ENCODE assay signal across 11 mouse cellular contexts in genomic region chr17:32110424-32110823, GRCm38 (mm10). TPM values are rescaled to one million over a fixed set of nuclear protein-coding genes. Genes with fewer than 3 reads are reported as not detected.
A peak's percentile ranks its signal among the peaks of the same experiment; 100 is the strongest.
DNase-seq lines count a peak whose midpoint lies in the region; ATAC-seq and TF ChIP-seq lines count a peak whose summit lies in the region.
"Had no signal": no experiment of that assay in that cellular context is flagged by ENCODE, and none has a peak within 500 bp of the region (broad histone marks: within the 10 kb centered on the region; RNA-seq: fewer than 3 reads in every experiment).

No protein-coding gene starts in this region.

- peaks cover 56% of the 10 kb centered on the region for H3K27me3 ChIP-seq in forebrain, embryonic 10.5 days (ENCODE audit: poor library complexity, severe bottlenecking)
- no peaks in the 10 kb centered on the region for H3K27me3 ChIP-seq in forebrain, postnatal 0 days (ENCODE audit: insufficient read depth, low read length)
- H3K27me3 ChIP-seq in stomach, embryonic 16.5 days (ENCODE audit: control insufficient read depth, insufficient read depth, low read length) = no peaks in the 10 kb centered on the region

- peaks cover 45% of the 10 kb centered on the region for H3K4me1 ChIP-seq in forebrain, embryonic 10.5 days
- peaks cover 6% of the 10 kb centered on the region; the same call in 1 of the 2 replicates for H3K4me1 ChIP-seq in forebrain, postnatal 0 days (ENCODE audit: insufficient read depth)
- H3K4me1 ChIP-seq in stomach, embryonic 16.5 days (ENCODE audit: control insufficient read depth, insufficient read depth, low read length) = peaks cover 12% of the 10 kb centered on the region

- peak overlapping the region; percentile 40; the same call in 1 of the 2 replicates for H3K27ac ChIP-seq in forebrain, embryonic 10.5 days
- H3K27ac ChIP-seq in forebrain, postnatal 0 days (ENCODE audit: low read depth, low read length) = no peak overlapping the region
- H3K27ac ChIP-seq in stomach, embryonic 16.5 days (ENCODE audit: low read length) = peak overlapping the region; percentile 19; the same call in 1 of the 2 replicates
- H3K27ac ChIP-seq: embryonic facial prominence, embryonic 15.5 days; kidney, postnatal 0 days had no signal

- no peak for TF ChIP-seq CTCF in forebrain, postnatal 0 days (IDR thresholded peaks at IDR 0.05; ENCODE audit: low read depth)

- WGBS in forebrain, embryonic 10.5 days = 71% methylated on average over 2 of the region's 2 CpGs
- 52% methylated on average over 2 of the region's 2 CpGs for WGBS in forebrain, postnatal 0 days
- WGBS in stomach, embryonic 16.5 days = 58% methylated on average over 2 of the region's 2 CpGs

- no peak for DNase-seq in forebrain, embryonic 10.5 days (ENCODE audit: extremely low spot score, low spot score)
- DNase-seq in forebrain, postnatal 0 days = no peak
- DNase-seq in urinary bladder, adult 18-20 months (ENCODE audit: low spot score in 2 of 2) = peak; percentile 46 to 67
- DNase-seq in urinary bladder, postnatal 10 days (ENCODE audit: low spot score) = no peak
- peak; percentile 76 for DNase-seq in heart, postnatal 4 days
- no peak for DNase-seq in gastrocnemius, postnatal 4 days (ENCODE audit: low spot score in 2 of 2)
- DNase-seq in left cerebral cortex, adult 18-20 months (ENCODE audit: low spot score in 2 of 2) = no peak
- DNase-seq: B cell, adult 2 months had no signal

- no peak overlapping the region for H3K4me3 ChIP-seq in forebrain, embryonic 10.5 days
- H3K4me3 ChIP-seq in forebrain, postnatal 0 days (ENCODE audit: low read depth, low read length) = no peak overlapping the region
- no peak overlapping the region for H3K4me3 ChIP-seq in stomach, embryonic 16.5 days (replicated peaks; ENCODE audit: low read length)
- H3K4me3 ChIP-seq: embryonic facial prominence, embryonic 15.5 days had no signal

- no peak for ATAC-seq in forebrain, postnatal 0 days
- ATAC-seq in stomach, embryonic 16.5 days (ENCODE audit: insufficient read depth, low FRiP score) = peak; percentile 61; the same call in 1 of the 2 replicates

- no peak overlapping the region for H3K9ac ChIP-seq in forebrain, postnatal 0 days
- no peak overlapping the region for H3K9ac ChIP-seq in stomach, embryonic 16.5 days (ENCODE audit: low read length)
- H3K9ac ChIP-seq: embryonic facial prominence, embryonic 15.5 days had no signal

- no peaks in the 10 kb centered on the region for H3K9me3 ChIP-seq in forebrain, embryonic 10.5 days
- H3K9me3 ChIP-seq in forebrain, postnatal 0 days (ENCODE audit: low read length) = no peaks in the 10 kb centered on the region
- no peaks in the 10 kb centered on the region for H3K9me3 ChIP-seq in stomach, embryonic 16.5 days (replicated peaks; ENCODE audit: control insufficient read depth, low read length)
- H3K9me3 ChIP-seq: embryonic facial prominence, embryonic 15.5 days had no signal

- no peaks in the 10 kb centered on the region for H3K36me3 ChIP-seq in forebrain, embryonic 10.5 days (replicated peaks)
- H3K36me3 ChIP-seq in forebrain, postnatal 0 days (ENCODE audit: insufficient read depth) = no peaks in the 10 kb centered on the region
- H3K36me3 ChIP-seq in stomach, embryonic 16.5 days (ENCODE audit: control insufficient read depth, insufficient read depth, low read length) = no peaks in the 10 kb centered on the region
- H3K36me3 ChIP-seq: embryonic facial prominence, embryonic 15.5 days had no signal

- H3K4me2 ChIP-seq in forebrain, postnatal 0 days (ENCODE audit: low read depth) = no peak overlapping the region
- no peak overlapping the region for H3K4me2 ChIP-seq in stomach, embryonic 16.5 days (ENCODE audit: low read depth, low read length)
- H3K4me2 ChIP-seq: embryonic facial prominence, embryonic 15.5 days had no signal

RNA-seq across cellular contexts. Expression of gene Notch3, which starts 56.2 kb away (rescaled TPM):
- 24.4 and 25.7 TPM in 2 replicates for polyA plus RNA-seq in forebrain, embryonic 10.5 days (2016; fragmentation: Nextera tagmentation; extraction: Ambion mirVana)
- total RNA-seq in forebrain, postnatal 0 days (2014; rRNA removed) = 13.5 and 22.5 TPM in 2 replicates
- polyA plus RNA-seq in forebrain, postnatal 0 days (2015; fragmentation: Nextera tagmentation; extraction: Ambion mirVana) = 2.3 and 3.3 TPM in 2 replicates
- 10 to 100 TPM; 51.5 to 52.3 TPM for total RNA-seq in heart, postnatal 4 days (2021)
- polyA plus RNA-seq in stomach, embryonic 16.5 days (2015; fragmentation: Nextera tagmentation; extraction: Ambion mirVana) = 12.1 and 14.5 TPM in 2 replicates
- total RNA-seq in gastrocnemius, postnatal 4 days (2021) = 10 to 100 TPM; 68.4 to 68.9 TPM
- total RNA-seq in left cerebral cortex, adult 18-20 months (2021) = 1 to 10 TPM; 5.3 to 6.7 TPM

Comparison
In these comparisons a context has a peak if more than half of its experiments do, and no peak if none do; other contexts are left out.
1. DNase-seq: peak in urinary bladder, adult 18-20 months (2 of 2) and heart, postnatal 4 days (single experiment); none in forebrain, embryonic 10.5 days (single experiment), forebrain, postnatal 0 days (single experiment), urinary bladder, postnatal 10 days (single experiment), gastrocnemius, postnatal 4 days (0 of 2) and left cerebral cortex, adult 18-20 months (0 of 2).